ENCODE assay signal across 11 mouse cellular contexts in the genomic region with DNA sequence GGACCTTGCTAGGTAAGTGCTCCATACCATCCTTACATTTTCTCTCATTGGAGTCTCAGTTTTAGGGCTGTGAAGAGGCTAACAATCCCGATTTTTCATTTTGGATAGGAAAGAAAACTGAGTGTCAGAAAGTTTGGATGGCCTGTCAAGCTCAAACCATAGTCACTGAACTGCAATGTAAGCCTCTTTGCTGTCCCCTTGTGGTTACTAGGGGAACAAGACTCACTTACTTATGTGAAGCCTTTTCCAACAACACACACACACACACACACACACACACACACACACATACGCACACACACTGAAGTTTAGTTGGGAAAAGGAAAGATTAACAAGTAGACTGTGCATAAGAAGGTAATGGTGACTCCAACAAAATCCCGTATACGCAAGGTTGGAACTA. TPM values are rescaled to one million over a fixed set of nuclear protein-coding genes. Genes with fewer than 3 reads are reported as not detected.
DNase-seq lines count a peak whose midpoint lies in the region; ATAC-seq and TF ChIP-seq lines count a peak whose summit lies in the region.
"Had no signal": no experiment of that assay in that cellular context is flagged by ENCODE, and none has a peak within 500 bp of the region (broad histone marks: within the 10 kb centered on the region; RNA-seq: fewer than 3 reads in every experiment).

No protein-coding gene starts in this region.

- H3K4me2 ChIP-seq in heart, postnatal 0 days (ENCODE audit: low read depth, low read length) = no peak overlapping the region
- no peak overlapping the region for H3K4me2 ChIP-seq in midbrain, postnatal 0 days (ENCODE audit: low read depth, low read length, poor library complexity, severe bottlenecking)
- H3K4me2 ChIP-seq in midbrain, embryonic 15.5 days = no peak overlapping the region
- H3K4me2 ChIP-seq: forebrain, embryonic 13.5 days; heart, embryonic 11.5 days had no signal

- no peaks in the 10 kb centered on the region for H3K4me1 ChIP-seq in heart, postnatal 0 days (ENCODE audit: control insufficient read depth, insufficient read depth)
- no peaks in the 10 kb centered on the region for H3K4me1 ChIP-seq in midbrain, postnatal 0 days (ENCODE audit: insufficient read depth, low read length)
- no peaks in the 10 kb centered on the region for H3K4me1 ChIP-seq in midbrain, embryonic 15.5 days
- H3K4me1 ChIP-seq: forebrain, embryonic 13.5 days had no signal

- no peaks in the 10 kb centered on the region for H3K27me3 ChIP-seq in heart, postnatal 0 days (ENCODE audit: control insufficient read depth, insufficient read depth, low read length)
- no peaks in the 10 kb centered on the region for H3K27me3 ChIP-seq in midbrain, postnatal 0 days (ENCODE audit: insufficient read depth, low read length)
- no peaks in the 10 kb centered on the region for H3K27me3 ChIP-seq in midbrain, embryonic 15.5 days (replicated peaks)
- H3K27me3 ChIP-seq in Patski = peaks cover 22% of the 10 kb centered on the region
- H3K27me3 ChIP-seq in splenic B cell, adult 2 months (ENCODE audit: control insufficient read depth, insufficient read depth, low read length, poor library complexity, severe bottlenecking) = no peaks in the 10 kb centered on the region
- H3K27me3 ChIP-seq: forebrain, embryonic 13.5 days had no signal

- H3K27ac ChIP-seq in heart, postnatal 0 days (ENCODE audit: low read depth) = no peak overlapping the region
- H3K27ac ChIP-seq in midbrain, postnatal 0 days (ENCODE audit: low read depth, low read length) = no peak overlapping the region
- no peak overlapping the region for H3K27ac ChIP-seq in midbrain, embryonic 15.5 days
- H3K27ac ChIP-seq: forebrain, embryonic 13.5 days had no signal

- H3K9ac ChIP-seq in heart, postnatal 0 days (replicated peaks; ENCODE audit: low read depth, low read length) = no peak overlapping the region
- H3K9ac ChIP-seq in midbrain, postnatal 0 days (replicated peaks; ENCODE audit: low read length, poor library complexity, severe bottlenecking) = no peak overlapping the region
- H3K9ac ChIP-seq in midbrain, embryonic 15.5 days = no peak overlapping the region
- H3K9ac ChIP-seq: forebrain, embryonic 13.5 days had no signal

- WGBS in heart, postnatal 0 days = 78% methylated on average over 4 of the region's 4 CpGs
- WGBS in midbrain, postnatal 0 days = 83% methylated on average over 4 of the region's 4 CpGs
- WGBS in midbrain, embryonic 15.5 days = 78% methylated on average over 4 of the region's 4 CpGs

- no peak overlapping the region for H3K4me3 ChIP-seq in heart, postnatal 0 days (ENCODE audit: low read depth, low read length)
- H3K4me3 ChIP-seq in midbrain, postnatal 0 days (ENCODE audit: low read depth, low read length) = no peak overlapping the region
- H3K4me3 ChIP-seq in midbrain, embryonic 15.5 days = no peak overlapping the region
- H3K4me3 ChIP-seq: forebrain, embryonic 13.5 days had no signal

- no peak for ATAC-seq in heart, postnatal 0 days (ENCODE audit: insufficient read depth, low read depth)
- no peak for ATAC-seq in midbrain, postnatal 0 days (ENCODE audit: low FRiP score)
- no peak for ATAC-seq in midbrain, embryonic 15.5 days (replicated peaks)
- no peak for ATAC-seq in Patski
- ATAC-seq: forebrain, embryonic 13.5 days; midbrain, embryonic 16.5 days had no signal

- H3K9me3 ChIP-seq in heart, postnatal 0 days (replicated peaks; ENCODE audit: control insufficient read depth, low read length) = no peaks in the 10 kb centered on the region
- H3K9me3 ChIP-seq in midbrain, postnatal 0 days (ENCODE audit: low read length) = no peaks in the 10 kb centered on the region
- H3K9me3 ChIP-seq in midbrain, embryonic 15.5 days = no peaks in the 10 kb centered on the region
- H3K9me3 ChIP-seq: forebrain, embryonic 13.5 days had no signal

- TF ChIP-seq EP300 in heart, postnatal 0 days (IDR thresholded peaks at IDR 0.05; ENCODE audit: low read depth) = no peak

- no peak for DNase-seq in heart, postnatal 0 days (ENCODE audit: low spot score)
- no peak for DNase-seq in heart, postnatal 4 days
- peak; percentile 15 for DNase-seq in midbrain, postnatal 0 days (ENCODE audit: low spot score)
- no peak for DNase-seq in Patski (ENCODE audit: low read depth, low spot score)
- DNase-seq in splenic B cell, adult 2 months (ENCODE audit: low read depth, low spot score) = peak; percentile 64
- no peak for DNase-seq in cerebellum, adult 18-20 months
- DNase-seq: cerebellum, postnatal 25 days had no signal

- in situ Hi-C loops in Patski (cut with MboI; ENCODE audit: low pct_unique_long_range_greater_than_20kb) = no loop called here

- CTCF ChIA-PET in Patski (lab: Charles Lee) = no interaction called here

- POLR2A ChIA-PET in Patski (lab: Charles Lee) = interaction anchor here (0.6 kb wide), 1 partner anchor 102 kb away, joined by 4 read pairs; no protein-coding TSS in a partner anchor

- no peaks in the 10 kb centered on the region for H3K36me3 ChIP-seq in heart, postnatal 0 days (replicated peaks; ENCODE audit: control insufficient read depth, insufficient read depth, low read length)
- H3K36me3 ChIP-seq in midbrain, postnatal 0 days (ENCODE audit: insufficient read depth, low read length) = no peaks in the 10 kb centered on the region
- H3K36me3 ChIP-seq in midbrain, embryonic 15.5 days (replicated peaks) = no peaks in the 10 kb centered on the region
- no peaks in the 10 kb centered on the region for H3K36me3 ChIP-seq in splenic B cell, adult 2 months (ENCODE audit: control insufficient read depth, insufficient read depth, low read length, poor library complexity, severe bottlenecking)

- TF ChIP-seq CTCF in heart, postnatal 0 days (IDR thresholded peaks at IDR 0.05; ENCODE audit: low read depth) = peak; percentile 43
- TF ChIP-seq CTCF in midbrain, postnatal 0 days (IDR thresholded peaks at IDR 0.05) = peak; percentile 65
- peak; percentile 24 for TF ChIP-seq CTCF in Patski (IDR thresholded peaks at IDR 0.05)

RNA-seq across cellular contexts. Expression of gene Jade3, which starts 21.4 kb away (rescaled TPM):
- total RNA-seq in heart, postnatal 0 days (2014; rRNA removed; ENCODE audit: low replicate concordance) = 0.99 and 2.8 TPM in 2 replicates
- 1.7 and 2.2 TPM in 2 replicates for polyA plus RNA-seq in heart, postnatal 0 days (2015; fragmentation: Nextera tagmentation; extraction: Ambion mirVana)
- total RNA-seq in heart, postnatal 4 days (2021) = 1 to 10 TPM; 5.4 to 6.7 TPM
- total RNA-seq in midbrain, postnatal 0 days (2014; rRNA removed) = 8.1 and 11.2 TPM in 2 replicates
- 2.3 and 2.6 TPM in 2 replicates for polyA plus RNA-seq in midbrain, postnatal 0 days (2015; fragmentation: Nextera tagmentation; extraction: Ambion mirVana)
- polyA plus RNA-seq in midbrain, embryonic 15.5 days (2015; fragmentation: Nextera tagmentation; extraction: Ambion mirVana) = 5.5 and 6.1 TPM in 2 replicates
- polyA plus RNA-seq in Patski (2021) = 4.6 TPM

RNA-seq across cellular contexts. Expression of gene Rp2, which starts 39.8 kb away (rescaled TPM):
- 12.0 and 21.7 TPM in 2 replicates for total RNA-seq in heart, postnatal 0 days (2014; rRNA removed; ENCODE audit: low replicate concordance)
- 8.4 and 10.2 TPM in 2 replicates for polyA plus RNA-seq in heart, postnatal 0 days (2015; fragmentation: Nextera tagmentation; extraction: Ambion mirVana)
- 10 to 100 TPM; 15.6 to 16.6 TPM for total RNA-seq in heart, postnatal 4 days (2021)
- total RNA-seq in midbrain, postnatal 0 days (2014; rRNA removed) = 14.5 and 16.3 TPM in 2 replicates
- 8.4 and 8.6 TPM in 2 replicates for polyA plus RNA-seq in midbrain, postnatal 0 days (2015; fragmentation: Nextera tagmentation; extraction: Ambion mirVana)
- 13.0 and 14.9 TPM in 2 replicates for polyA plus RNA-seq in midbrain, embryonic 15.5 days (2015; fragmentation: Nextera tagmentation; extraction: Ambion mirVana)
- polyA plus RNA-seq in Patski (2021) = 26.8 TPM

Comparison
In these comparisons a context has a peak if more than half of its experiments do, and no peak if none do; other contexts are left out.
1. DNase-seq: peak in midbrain, postnatal 0 days (single experiment) and splenic B cell, adult 2 months (single experiment); none in heart, postnatal 0 days (single experiment), heart, postnatal 4 days (single experiment), Patski (single experiment) and cerebellum, adult 18-20 months (0 of 2).
2. Peak in every context shown above with its lines, with median percentiles within 50 percentile points of each other: CTCF ChIP-seq.